Mouse (Mus musculus) myocyte (in vitro differentiated cells): ENCODE measurements around the gene Pawr. TPM values are rescaled to one million over a fixed set of nuclear protein-coding genes. Genes with fewer than 3 reads are reported as not detected.

Experiments
- H3K27me3 ChIP-seq: one replicate; pipeline ENCODE4 v1.6.1; 2011; ENCODE audit not compliant: control insufficient read depth, insufficient read depth, insufficient read length
- H3K36me3 ChIP-seq: one replicate; pipeline ENCODE4 v1.6.1; 2011; ENCODE audit not compliant: control insufficient read depth, insufficient read depth
- H3K4me2 ChIP-seq: one replicate; pipeline ENCODE4 v1.6.1; 2011; ENCODE audit warnings: low read depth, control low read depth
- H3K4me3 ChIP-seq: one replicate; pipeline ENCODE4 v1.5.1; 2011; ENCODE audit warnings: mild to moderate bottlenecking, control low read depth, moderate library complexity
- H3K79me2 ChIP-seq: one replicate; pipeline ENCODE4 v1.6.1; 2011; ENCODE audit not compliant: control insufficient read depth, insufficient read depth
- H3ac ChIP-seq: one replicate; pipeline ENCODE4 v1.6.1; 2011; ENCODE audit not compliant: control insufficient read depth, insufficient read length
- CEBPB ChIP-seq: IDR thresholded peaks from 2 replicates; pipeline ENCODE4 v1.6.1; 2011; ENCODE audit warnings: mild to moderate bottlenecking, moderate library complexity; ENCODE audit not compliant: poor library complexity, insufficient read depth, severe bottlenecking
- E2F4 ChIP-seq: IDR thresholded peaks from one replicate; pipeline ENCODE4 v1.6.1; 2011; ENCODE audit warnings: mild to moderate bottlenecking, control low read depth, moderate library complexity; ENCODE audit not compliant: insufficient read depth
- MAX ChIP-seq: IDR thresholded peaks from one replicate; pipeline ENCODE4 v1.6.1; 2011; ENCODE audit warnings: low read depth, mild to moderate bottlenecking, control low read depth
- MYOD1 ChIP-seq, 3 experiments: IDR thresholded peaks; one replicate each; pipeline ENCODE4 v1.6.1; 2011; ENCODE audit warnings: control low read depth in 2 of 3, low read depth in 2 of 3, mild to moderate bottlenecking in 2 of 3, moderate library complexity in 1 of 3; ENCODE audit not compliant: insufficient read length in 2 of 3, control insufficient read depth in 1 of 3
- MYOG ChIP-seq, 3 experiments: IDR thresholded peaks; one replicate each; pipeline ENCODE4 v1.6.1; 2011; ENCODE audit warnings: control low read depth in 2 of 3, low read depth in 2 of 3, mild to moderate bottlenecking in 2 of 3; ENCODE audit not compliant: insufficient read length in 2 of 3, control insufficient read depth in 1 of 3, insufficient read depth in 1 of 3
- POLR2A ChIP-seq: IDR thresholded peaks from one replicate; pipeline ENCODE4 v1.6.1; 2011; ENCODE audit warnings: low read depth, mild to moderate bottlenecking, control low read depth, moderate library complexity; ENCODE audit not compliant: insufficient read length
- POLR2AphosphoS2 ChIP-seq: IDR thresholded peaks from one replicate; pipeline ENCODE4 v1.6.1; 2011; ENCODE audit warnings: low read depth, control low read depth; ENCODE audit not compliant: insufficient read length
- REST ChIP-seq: IDR thresholded peaks from one replicate; pipeline ENCODE4 v1.6.1; 2011; ENCODE audit warnings: mild to moderate bottlenecking, control low read depth, moderate library complexity; ENCODE audit not compliant: insufficient read depth, insufficient read length
- SRF ChIP-seq: IDR thresholded peaks from one replicate; pipeline ENCODE4 v1.6.1; 2011; ENCODE audit warnings: low read depth; ENCODE audit not compliant: control insufficient read depth, insufficient read length
- TCF12 ChIP-seq: IDR thresholded peaks from one replicate; pipeline ENCODE4 v1.6.1; 2011; ENCODE audit warnings: mild to moderate bottlenecking, control low read depth; ENCODE audit not compliant: poor library complexity, insufficient read depth, severe bottlenecking
- TCF3 ChIP-seq: IDR thresholded peaks from one replicate; pipeline ENCODE4 v1.6.1; 2011; ENCODE audit warnings: low read depth, control low read depth; ENCODE audit not compliant: insufficient read length
- USF1 ChIP-seq: IDR thresholded peaks from one replicate; pipeline ENCODE4 v1.6.1; 2011; ENCODE audit warnings: low read depth, mild to moderate bottlenecking, control low read depth, moderate library complexity
- polyA plus RNA-seq: library from polyadenylated mRNA; unstranded; fragments of >200 nt; fragmentation: generic; extraction: Trizol; gene quantifications from one replicate; pipeline ENCODE4 v1.2.1, GENCODE M21; 2012; ENCODE audit warnings: missing spikeins

Gene Pawr
- polyA plus RNA-seq, 1 experiment, result 2.9 TPM

- no peak overlapping the region for H3K4me2 ChIP-seq
Observed at GRCm38 (mm10) chr10:108414936-108415635, 83.2 kb downstream of the Pawr start.

GRCm38 (mm10) chr10:108417448-108417847, 85.5 kb downstream of the Pawr start:
- Histone ChIP-seq H3K79me2 (no peaks in the 10 kb centered on the region), H3ac (no peak overlapping the region), H3K27me3 (no peaks in the 10 kb centered on the region), H3K4me3 (no peak overlapping the region), H3K36me3 (no peaks in the 10 kb centered on the region), H3K4me2 (no peak overlapping the region)
- TF ChIP-seq MYOG (IDR thresholded peaks at IDR 0.05; ENCODE audit: control insufficient read depth in 1 of 3, insufficient read depth in 1 of 3, insufficient read length in 2 of 3, low read depth in 2 of 3) (no peak), TCF12 (no peak), POLR2AphosphoS2 (no peak), REST (no peak), MYOD1 (IDR thresholded peaks at IDR 0.05; ENCODE audit: control insufficient read depth in 1 of 3, insufficient read length in 2 of 3, low read depth in 2 of 3) (no peak), MAX (no peak), SRF (no peak), TCF3 (no peak)

More at GRCm38 (mm10) chr10:108414936-108415635, 83.2 kb downstream of the Pawr start:
- no peaks in the 10 kb centered on the region for H3K79me2 ChIP-seq
- no peak overlapping the region for H3ac ChIP-seq
- H3K36me3 ChIP-seq, result no peaks in the 10 kb centered on the region
- no peak overlapping the region for H3K4me3 ChIP-seq
- H3K27me3 ChIP-seq, result no peaks in the 10 kb centered on the region
- TF ChIP-seq USF1 (no peak), POLR2A (no peak), TCF3 (no peak), MAX (no peak), REST (no peak), TCF12 (no peak), SRF (no peak), POLR2AphosphoS2 (no peak), MYOD1 (IDR thresholded peaks at IDR 0.05; ENCODE audit: control insufficient read depth in 1 of 3, insufficient read length in 2 of 3, low read depth in 2 of 3) (no peak), CEBPB (no peak), E2F4 (no peak), MYOG (IDR thresholded peaks at IDR 0.05; ENCODE audit: control insufficient read depth in 1 of 3, insufficient read depth in 1 of 3, insufficient read length in 2 of 3, low read depth in 2 of 3) (no peak)

GRCm38 (mm10) chr10:108430553-108430952, 98.6 kb downstream of the Pawr start:
- Histone ChIP-seq H3K79me2 (no peaks in the 10 kb centered on the region), H3K4me2 (no peak overlapping the region), H3ac (no peak overlapping the region), H3K4me3 (no peak overlapping the region), H3K27me3 (no peaks in the 10 kb centered on the region), H3K36me3 (no peaks in the 10 kb centered on the region)
- TF ChIP-seq TCF12, result no peak

- Histone ChIP-seq H3K79me2 (no peaks in the 10 kb centered on the region), H3K4me3 (no peak overlapping the region), H3K36me3 (no peaks in the 10 kb centered on the region), H3K27me3 (no peaks in the 10 kb centered on the region), H3K4me2 (no peak overlapping the region), H3ac (no peak overlapping the region)
- TF ChIP-seq MYOD1 (IDR thresholded peaks at IDR 0.05; ENCODE audit: control insufficient read depth in 1 of 3, insufficient read length in 2 of 3, low read depth in 2 of 3), result no peak
- TF ChIP-seq E2F4, result no peak
- no peak for TF ChIP-seq TCF3
- no peak for TF ChIP-seq REST
- no peak for TF ChIP-seq TCF12
- TF ChIP-seq POLR2AphosphoS2, result no peak
- no peak for TF ChIP-seq MYOG (IDR thresholded peaks at IDR 0.05; ENCODE audit: control insufficient read depth in 1 of 3, insufficient read depth in 1 of 3, insufficient read length in 2 of 3, low read depth in 2 of 3)
- no peak for TF ChIP-seq MAX
- TF ChIP-seq CEBPB, result no peak
Observed at GRCm38 (mm10) chr10:108432194-108432593, 100.3 kb downstream of the Pawr start.

- Histone ChIP-seq H3K36me3 (no peaks in the 10 kb centered on the region), H3ac (no peak overlapping the region), H3K79me2 (no peaks in the 10 kb centered on the region), H3K4me2 (no peak overlapping the region), H3K27me3 (no peaks in the 10 kb centered on the region), H3K4me3 (no peak overlapping the region)
- TF ChIP-seq MYOD1 (IDR thresholded peaks at IDR 0.05; ENCODE audit: control insufficient read depth in 1 of 3, insufficient read length in 2 of 3, low read depth in 2 of 3) (no peak), SRF (no peak), POLR2AphosphoS2 (no peak), MAX (no peak), REST (no peak), USF1 (no peak), POLR2A (no peak), TCF3 (no peak), MYOG (IDR thresholded peaks at IDR 0.05; ENCODE audit: control insufficient read depth in 1 of 3, insufficient read depth in 1 of 3, insufficient read length in 2 of 3, low read depth in 2 of 3) (no peak), E2F4 (no peak), TCF12 (no peak), CEBPB (no peak)
Observed at GRCm38 (mm10) chr10:108433976-108434375, 102.1 kb downstream of the Pawr start.
